Mouse (Mus musculus) hindbrain, embryonic 16.5 days (tissue): Measurements from ENCODE around the gene Zbtb44. TPM values are rescaled to one million over a fixed set of nuclear protein-coding genes. Genes with fewer than 3 reads are reported as not detected.

ENCODE experiments used
- ATAC-seq: fragments of 200-750 bp; cut with Nextera tagmentation; 2 replicates; pipeline ENCODE4 v1.8.0; 2017; ENCODE audit warnings: moderate TSS enrichment, moderate library complexity
- H3K27ac ChIP-seq: fragments of 300-500 bp; sonication (generic); 2 replicates; pipeline ENCODE4 v1.5.1; 2014; ENCODE audit warnings: low read depth, mild to moderate bottlenecking, control low read depth, low read length, moderate library complexity
- H3K27me3 ChIP-seq: fragments of 300-500 bp; sonication (generic); replicated peaks from 2 replicates; pipeline ENCODE4 v1.6.1; 2014; ENCODE audit warnings: low read length; ENCODE audit not compliant: control insufficient read depth, insufficient read depth
- H3K36me3 ChIP-seq: fragments of 300-500 bp; sonication (generic); 2 replicates; pipeline ENCODE4 v1.6.1; 2014; ENCODE audit warnings: mild to moderate bottlenecking, low read length, moderate library complexity, mixed read lengths; ENCODE audit not compliant: control insufficient read depth, insufficient read depth
- H3K4me1 ChIP-seq: fragments of 300-500 bp; sonication (generic); 2 replicates; pipeline ENCODE4 v1.6.1; 2014; ENCODE audit warnings: low read depth, low read length; ENCODE audit not compliant: control insufficient read depth, insufficient read depth
- H3K4me2 ChIP-seq: fragments of 300-500 bp; sonication (generic); 2 replicates; pipeline ENCODE4 v1.6.1; 2014; ENCODE audit warnings: mild to moderate bottlenecking, low read length, control low read depth, moderate library complexity
- H3K4me3 ChIP-seq: fragments of 300-500 bp; sonication (generic); 2 replicates; pipeline ENCODE4 v1.5.1; 2014; ENCODE audit warnings: mild to moderate bottlenecking, low read length, control low read depth, moderate library complexity
- H3K9ac ChIP-seq: fragments of 300-500 bp; sonication (generic); 2 replicates; pipeline ENCODE4 v1.6.1; 2014; ENCODE audit warnings: low read depth, mild to moderate bottlenecking, control low read depth, low read length, moderate library complexity
- H3K9me3 ChIP-seq: fragments of 300-500 bp; sonication (generic); 2 replicates; pipeline ENCODE4 v1.6.1; 2014; ENCODE audit warnings: mild to moderate bottlenecking, low read length, moderate library complexity; ENCODE audit not compliant: control insufficient read depth
- WGBS: fragments of 180-500 bp; shearing (Covaris S2); extraction: QIAGEN DNeasy Blood & Tissue Kit; methylation state at CpG from one replicate; pipeline ENCODE4 v1.1.7; 2014; 5-methylcytosine and 5-hydroxymethylcytosine counted together
- polyA plus RNA-seq: library from polyadenylated mRNA; unstranded; fragments of >200 nt; fragmentation: Nextera tagmentation; extraction: Ambion mirVana; gene quantifications from 2 replicates; pipeline ENCODE4 v1.2.1, GENCODE M21; 2015

Zbtb44 gene
- 2.9 and 3.4 TPM in 2 replicates for polyA plus RNA-seq

- no peaks in the 10 kb centered on the region for H3K27me3 ChIP-seq
- no peaks in the 10 kb centered on the region for H3K36me3 ChIP-seq
- H3K9me3 ChIP-seq, result no peaks in the 10 kb centered on the region
- H3K9ac ChIP-seq, result peak within 1 kb of the TSS; percentile 97
- ATAC-seq, result peak; percentile 91
- peak within 1 kb of the TSS; percentile 96 for H3K4me3 ChIP-seq
- peak within 1 kb of the TSS; percentile 95 for H3K27ac ChIP-seq
- WGBS, result under 1% methylated on average over 50 of the region's 79 CpGs
- H3K4me1 ChIP-seq, result peaks cover 7% of the 10 kb centered on the region
- H3K4me2 ChIP-seq, result peak within 1 kb of the TSS; percentile 95
Measured at GRCm38 (mm10) chr9:31030532-31031413, at the start of gene Zbtb44. Gene Zbtb44, plus strand, starts transcription at chr9:31030644.

- Histone ChIP-seq H3K9me3 (no peaks in the 10 kb centered on the region), H3K4me3 (no peak overlapping the region), H3K27ac (no peak overlapping the region), H3K4me1 (no peaks in the 10 kb centered on the region), H3K27me3 (no peaks in the 10 kb centered on the region), H3K4me2 (no peak overlapping the region), H3K9ac (no peak overlapping the region), H3K36me3 (no peaks in the 10 kb centered on the region)
- 68% methylated on average over 6 of the region's 6 CpGs for WGBS
- ATAC-seq, result no peak
Measured at GRCm38 (mm10) chr9:30985782-30986181, 44.7 kb upstream of the Zbtb44 start.

- Histone ChIP-seq H3K4me2 (no peak overlapping the region), H3K4me3 (no peak overlapping the region), H3K9me3 (no peaks in the 10 kb centered on the region), H3K36me3 (no peaks in the 10 kb centered on the region), H3K9ac (no peak overlapping the region), H3K27me3 (no peaks in the 10 kb centered on the region), H3K27ac (no peak overlapping the region), H3K4me1 (no peaks in the 10 kb centered on the region)
- WGBS, result 86% methylated on average over 5 of the region's 5 CpGs
- ATAC-seq, result no peak
Measured at GRCm38 (mm10) chr9:30993106-30993505, 37.3 kb upstream of the Zbtb44 start.

GRCm38 (mm10) chr9:30996590-30997562 is 33.6 kb upstream of the Zbtb44 start:
- WGBS, result 78% methylated on average over 12 of the region's 12 CpGs
- Histone ChIP-seq H3K9ac (no peak overlapping the region), H3K4me1 (no peaks in the 10 kb centered on the region), H3K9me3 (no peaks in the 10 kb centered on the region), H3K27me3 (no peaks in the 10 kb centered on the region), H3K4me2 (no peak overlapping the region), H3K27ac (no peak overlapping the region), H3K36me3 (no peaks in the 10 kb centered on the region), H3K4me3 (no peak overlapping the region)
- no peak for ATAC-seq

GRCm38 (mm10) chr9:31000641-31001040 is 29.8 kb upstream of the Zbtb44 start:
- no peak for ATAC-seq
- Histone ChIP-seq H3K9ac (no peak overlapping the region), H3K27me3 (no peaks in the 10 kb centered on the region), H3K27ac (no peak overlapping the region), H3K36me3 (no peaks in the 10 kb centered on the region), H3K9me3 (no peaks in the 10 kb centered on the region), H3K4me2 (no peak overlapping the region), H3K4me3 (no peak overlapping the region), H3K4me1 (no peaks in the 10 kb centered on the region)
- WGBS, result 89% methylated on average over 10 of the region's 10 CpGs

- no peak overlapping the region for H3K9ac ChIP-seq
- no peak overlapping the region for H3K4me3 ChIP-seq
- WGBS, result 77% methylated on average over 4 of the region's 4 CpGs
- H3K27ac ChIP-seq, result no peak overlapping the region
- ATAC-seq, result no peak
- no peaks in the 10 kb centered on the region for H3K36me3 ChIP-seq
- H3K4me1 ChIP-seq, result no peaks in the 10 kb centered on the region
- no peaks in the 10 kb centered on the region for H3K27me3 ChIP-seq
- no peak overlapping the region for H3K4me2 ChIP-seq
- no peaks in the 10 kb centered on the region for H3K9me3 ChIP-seq
Measured at GRCm38 (mm10) chr9:31002528-31002927, 27.9 kb upstream of the Zbtb44 start.

GRCm38 (mm10) chr9:31009334-31009733 is 21.1 kb upstream of the Zbtb44 start:
- Histone ChIP-seq H3K27me3 (no peaks in the 10 kb centered on the region), H3K9ac (no peak overlapping the region), H3K36me3 (no peaks in the 10 kb centered on the region), H3K27ac (no peak overlapping the region), H3K4me1 (no peaks in the 10 kb centered on the region), H3K9me3 (no peaks in the 10 kb centered on the region), H3K4me2 (no peak overlapping the region), H3K4me3 (no peak overlapping the region)
- WGBS, result 89% methylated on average over 2 of the region's 2 CpGs
- no peak for ATAC-seq

- Histone ChIP-seq H3K4me3 (no peak overlapping the region), H3K4me2 (no peak overlapping the region), H3K27ac (no peak overlapping the region), H3K27me3 (no peaks in the 10 kb centered on the region), H3K4me1 (no peaks in the 10 kb centered on the region), H3K36me3 (no peaks in the 10 kb centered on the region), H3K9ac (no peak overlapping the region), H3K9me3 (no peaks in the 10 kb centered on the region)
- WGBS, result 82% methylated on average over 3 of the region's 3 CpGs
- ATAC-seq, result no peak
Measured at GRCm38 (mm10) chr9:31010040-31010439, 20.4 kb upstream of the Zbtb44 start.

- no peak overlapping the region for H3K4me2 ChIP-seq
- H3K4me1 ChIP-seq, result no peaks in the 10 kb centered on the region
- no peak overlapping the region for H3K27ac ChIP-seq
- H3K9me3 ChIP-seq, result no peaks in the 10 kb centered on the region
- no peak overlapping the region for H3K9ac ChIP-seq
- H3K36me3 ChIP-seq, result no peaks in the 10 kb centered on the region
- no peaks in the 10 kb centered on the region for H3K27me3 ChIP-seq
- no peak overlapping the region for H3K4me3 ChIP-seq
- ATAC-seq, result no peak
- 66% methylated on average over 3 of the region's 3 CpGs for WGBS
Measured at GRCm38 (mm10) chr9:31010749-31011148, 19.7 kb upstream of the Zbtb44 start.
